Mouse (Mus musculus) liver, postnatal 0 days (tissue): ENCODE data around the gene Spata18.

Experiments
- CTCF ChIP-seq: sonication (generic); IDR thresholded peaks from 2 replicates; pipeline ENCODE4 v1.5.1; 2016; ENCODE audit warnings: antibody characterized with exemption, low read depth
- EP300 ChIP-seq: IDR thresholded peaks from 2 replicates; pipeline ENCODE4 v1.6.1; 2016; ENCODE audit warnings: antibody characterized with exemption, low read depth, mild to moderate bottlenecking

GRCm38 (mm10) chr5:73632291-73632690 is 18.9 kb upstream of the Spata18 start, which contains the start of gene Lrrc66:
- TF ChIP-seq CTCF (no peak), EP300 (no peak)
